ENCODE assay signal across 15 mouse cellular contexts in the genomic region with DNA sequence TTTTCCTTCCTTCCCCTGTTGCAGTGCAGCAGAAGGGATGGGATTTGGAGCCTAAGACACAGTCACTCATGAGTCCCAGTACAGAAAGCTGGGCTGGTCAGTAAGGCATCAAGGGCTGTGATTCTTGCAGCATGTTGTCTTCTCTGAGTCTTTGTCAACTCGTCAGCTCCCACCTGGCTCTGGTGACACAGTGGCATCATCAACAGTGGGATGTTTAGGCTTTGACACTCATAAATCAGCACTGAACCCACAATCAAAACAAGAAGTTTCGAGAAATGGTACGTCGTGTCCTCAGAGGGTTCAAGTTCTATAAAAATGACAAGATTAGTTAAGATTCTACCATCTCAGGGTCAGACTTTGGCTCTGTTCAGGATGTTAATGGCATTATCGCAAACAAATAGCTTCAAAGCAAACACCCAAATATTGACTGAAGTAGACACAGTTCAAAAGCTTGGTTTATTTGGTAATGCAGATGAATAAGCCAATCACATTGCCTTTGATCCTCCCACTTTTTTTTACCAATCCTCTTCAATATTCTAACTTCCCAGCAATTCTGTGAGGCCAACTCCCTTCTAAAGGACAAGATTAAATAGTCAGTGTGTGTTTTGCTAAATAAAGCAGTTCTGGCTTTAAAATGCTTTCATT.
"Had no signal": no experiment of that assay in that cellular context is flagged by ENCODE, and none has a peak within 500 bp of the region (broad histone marks: within the 10 kb centered on the region; RNA-seq: fewer than 3 reads in every experiment).

No protein-coding gene starts in this region.

- H3K4me2 ChIP-seq: lung, embryonic 15.5 days; midbrain, embryonic 11.5 days; midbrain, embryonic 13.5 days; midbrain, embryonic 15.5 days; neural tube, embryonic 12.5 days; stomach, embryonic 15.5 days had no signal

- H3K9ac ChIP-seq: lung, embryonic 15.5 days; midbrain, embryonic 13.5 days; midbrain, embryonic 15.5 days; neural tube, embryonic 12.5 days; stomach, embryonic 15.5 days had no signal

- H3K27me3 ChIP-seq: lung, embryonic 15.5 days; megakaryocyte, embryonic 14.5 days; midbrain, embryonic 13.5 days; midbrain, embryonic 15.5 days; neural tube, embryonic 12.5 days; stomach, embryonic 15.5 days had no signal

- DNase-seq: lung, adult 2 months; lung, postnatal 14 days; right cerebral cortex, postnatal 14 days; thymus, adult 2 months; thymus, postnatal 25 days; thymus, postnatal 4 days had no signal

- H3K27ac ChIP-seq: lung, embryonic 15.5 days; macrophage; midbrain, embryonic 13.5 days; midbrain, embryonic 15.5 days; neural tube, embryonic 12.5 days; stomach, embryonic 15.5 days; stomach, postnatal 0 days had no signal

- H3K4me3 ChIP-seq: lung, embryonic 15.5 days; megakaryocyte, embryonic 14.5 days; midbrain, embryonic 13.5 days; midbrain, embryonic 15.5 days; neural tube, embryonic 12.5 days; stomach, embryonic 15.5 days had no signal

- H3K4me1 ChIP-seq: lung, embryonic 15.5 days; midbrain, embryonic 13.5 days; midbrain, embryonic 15.5 days; neural tube, embryonic 12.5 days; stomach, embryonic 15.5 days had no signal

- H3K9me3 ChIP-seq: lung, embryonic 15.5 days; midbrain, embryonic 13.5 days; midbrain, embryonic 15.5 days; neural tube, embryonic 12.5 days; stomach, embryonic 15.5 days had no signal

- ATAC-seq: midbrain, embryonic 13.5 days; midbrain, embryonic 15.5 days had no signal

- H3K36me3 ChIP-seq: lung, embryonic 15.5 days; midbrain, embryonic 13.5 days; midbrain, embryonic 15.5 days; neural tube, embryonic 12.5 days; stomach, embryonic 15.5 days had no signal
